Mouse (Mus musculus): ENCODE measurements at regions not wholly inside any gene's neighbourhood (a gene's known extent, or its start where the extent isn't known, plus 50 kb on each side); places are given as distances from the start of the nearest gene placed in this dataset.

DNA sequence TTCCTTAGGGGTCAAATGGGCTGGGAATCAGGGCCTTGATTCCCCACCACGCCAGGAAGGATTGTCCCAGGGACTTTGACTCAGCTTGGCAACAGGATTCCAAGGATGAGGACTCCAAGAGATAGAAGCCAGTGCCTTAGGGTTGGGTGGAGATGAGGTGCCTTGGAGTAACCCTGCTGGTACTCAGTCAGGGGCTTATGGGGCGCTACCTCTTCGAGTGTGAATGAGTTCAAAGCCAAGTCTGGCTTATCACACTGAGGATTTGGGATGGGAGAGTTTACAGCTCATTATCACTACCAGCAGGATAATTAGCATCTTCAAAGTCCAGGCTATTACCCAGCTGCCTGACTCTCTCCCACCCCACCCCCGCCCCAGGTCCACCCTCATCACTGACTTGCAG is 213.5 kb downstream of the Cdh26 start:
- DNase-seq (ENCODE audit: low read depth, low spot score) = no peak

DNA sequence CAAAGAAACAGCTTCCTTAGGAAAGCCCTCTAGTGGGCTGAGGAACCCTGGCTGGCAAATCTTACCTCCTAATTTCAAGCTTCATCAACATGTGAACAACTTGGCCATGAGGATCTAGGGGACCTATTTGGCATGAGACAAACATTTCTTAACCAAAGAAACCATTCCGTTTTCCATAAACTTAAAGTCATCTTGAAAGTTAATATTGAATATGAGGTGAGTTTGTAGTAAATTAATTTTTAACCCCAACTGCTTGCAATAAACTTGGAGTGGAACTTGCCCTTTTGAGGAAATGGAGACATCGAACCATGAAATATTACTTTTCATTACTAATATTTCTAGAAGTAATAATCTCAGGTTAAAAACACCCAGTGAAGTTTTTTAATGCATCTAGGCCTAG is 229.7 kb downstream of the Cdh26 start:
- no peak for DNase-seq (ENCODE audit: low read depth, low spot score)

DNA sequence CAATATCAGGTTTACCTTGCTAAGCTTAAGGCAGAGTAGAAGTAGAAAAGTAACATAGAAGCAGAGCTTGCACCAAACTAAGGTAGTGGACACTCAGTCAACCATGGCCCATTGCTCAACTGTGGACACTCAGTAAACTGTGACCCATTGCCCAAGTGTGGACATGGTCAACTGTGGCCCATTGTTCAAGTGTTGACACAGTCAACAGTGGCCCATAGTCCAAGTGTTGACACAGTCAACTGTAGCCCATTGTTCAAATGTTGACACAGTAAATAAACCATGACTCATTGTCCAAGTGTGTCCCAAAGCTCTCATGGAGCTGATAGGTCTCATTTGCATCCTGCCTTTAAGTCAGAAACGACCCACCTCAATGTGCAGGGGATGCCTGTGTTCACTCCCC is 232.1 kb downstream of the Cdh26 start:
- DNase-seq (ENCODE audit: low read depth, low spot score) = no peak

DNA sequence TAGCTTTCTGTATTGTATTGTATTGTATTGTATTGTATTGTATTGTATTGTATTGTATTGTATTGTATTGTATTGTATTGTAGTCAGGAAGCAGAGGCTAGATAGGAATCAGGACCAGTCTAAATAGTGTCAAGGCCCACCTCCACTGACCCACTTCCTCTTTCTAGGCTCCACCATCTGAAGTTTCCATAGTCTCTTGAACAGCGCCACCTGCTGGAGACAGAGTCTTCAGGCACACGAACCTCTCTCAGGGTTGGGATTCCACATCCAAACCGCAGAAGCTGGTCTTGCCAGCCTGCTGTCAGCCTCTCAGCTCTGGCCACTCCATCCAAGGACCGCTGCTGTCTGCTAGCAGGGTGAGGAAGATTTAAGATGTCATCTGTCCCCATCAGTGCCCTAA is 234.6 kb downstream of the Cdh26 start:
- DNase-seq (ENCODE audit: low read depth, low spot score) = no peak

DNA sequence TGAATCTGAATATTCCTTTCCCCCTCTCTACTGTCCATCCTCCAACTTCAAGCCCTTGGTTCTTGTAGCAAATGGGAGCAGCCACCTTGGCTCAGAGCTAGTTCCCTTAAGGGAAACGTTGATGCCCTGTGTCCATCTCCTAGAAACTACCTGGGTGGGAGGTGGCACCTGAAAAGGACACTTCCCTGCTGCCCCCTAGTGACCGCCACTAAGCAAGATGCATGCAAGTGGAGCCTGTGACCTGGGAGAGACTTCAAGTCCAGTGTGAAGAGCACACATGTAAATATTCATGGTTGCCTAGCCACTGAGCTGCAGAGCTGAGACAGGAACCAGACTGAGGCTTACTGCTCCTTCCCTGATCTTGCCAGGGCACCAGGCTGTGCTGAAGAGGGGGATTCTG is 238.1 kb downstream of the Cdh26 start:
- DNase-seq (ENCODE audit: low read depth, low spot score) = no peak

DNA sequence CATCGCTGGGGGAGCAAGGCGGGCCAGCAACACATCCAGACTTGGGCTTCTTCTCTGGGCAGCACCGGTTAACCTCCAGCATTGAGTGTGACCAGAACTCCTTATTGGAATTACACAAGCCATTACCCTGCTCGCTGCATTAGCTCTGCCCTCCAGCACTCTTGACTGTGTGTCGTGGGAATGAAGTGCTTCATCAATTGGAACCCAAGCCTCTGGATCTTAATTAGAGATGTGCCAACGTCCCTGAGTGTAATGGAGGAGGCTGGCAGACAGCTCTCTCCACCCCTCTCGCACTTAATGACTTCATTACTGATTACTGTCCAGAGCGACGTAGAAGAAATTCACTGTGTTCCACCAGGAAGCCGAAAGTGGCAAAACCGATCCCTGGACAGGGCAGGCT is 240.6 kb downstream of the Cdh26 start:
- no peak for DNase-seq (ENCODE audit: low read depth, low spot score)

DNA sequence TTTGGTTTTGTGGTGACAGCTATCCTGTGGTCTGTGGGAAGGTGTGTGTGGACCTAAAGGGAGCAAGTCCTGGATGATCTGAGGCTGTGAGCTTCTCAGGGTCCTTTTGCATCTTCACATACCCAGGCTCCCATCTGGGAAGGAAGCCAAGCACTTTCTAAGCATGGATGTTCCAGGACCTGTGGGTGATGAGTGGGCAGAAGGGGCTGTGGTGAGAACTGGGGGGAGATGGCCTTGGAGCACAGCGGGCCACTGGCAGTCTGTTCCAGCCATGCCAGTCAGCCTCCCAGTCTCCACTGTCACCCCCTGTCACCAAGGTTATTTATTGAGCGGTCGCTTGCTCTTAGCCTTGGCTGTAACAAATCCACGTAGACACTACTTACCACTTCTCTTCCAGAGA is 243.3 kb downstream of the Cdh26 start:
- no peak for DNase-seq (ENCODE audit: low read depth, low spot score)

DNA sequence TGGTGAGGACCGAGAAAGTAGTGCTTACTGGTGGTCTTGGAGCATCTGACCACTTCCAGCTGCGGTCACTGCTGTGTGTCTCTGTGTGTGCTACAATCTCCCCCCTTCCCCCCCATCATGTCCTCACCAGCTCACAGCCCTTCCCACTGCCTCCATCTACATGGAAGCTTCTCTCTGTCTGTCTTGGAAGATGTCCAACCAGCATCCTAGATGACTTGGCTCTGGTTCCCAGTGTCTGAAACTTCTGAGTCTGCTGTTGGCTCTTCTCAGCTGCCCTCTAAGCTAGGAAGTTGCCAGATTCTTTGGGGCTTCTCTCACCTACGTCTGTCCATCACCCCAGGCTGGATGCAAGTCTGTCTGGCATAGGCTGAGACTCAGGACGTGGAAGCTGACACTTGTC is 244.3 kb downstream of the Cdh26 start:
- DNase-seq (ENCODE audit: low read depth, low spot score) = no peak

DNA sequence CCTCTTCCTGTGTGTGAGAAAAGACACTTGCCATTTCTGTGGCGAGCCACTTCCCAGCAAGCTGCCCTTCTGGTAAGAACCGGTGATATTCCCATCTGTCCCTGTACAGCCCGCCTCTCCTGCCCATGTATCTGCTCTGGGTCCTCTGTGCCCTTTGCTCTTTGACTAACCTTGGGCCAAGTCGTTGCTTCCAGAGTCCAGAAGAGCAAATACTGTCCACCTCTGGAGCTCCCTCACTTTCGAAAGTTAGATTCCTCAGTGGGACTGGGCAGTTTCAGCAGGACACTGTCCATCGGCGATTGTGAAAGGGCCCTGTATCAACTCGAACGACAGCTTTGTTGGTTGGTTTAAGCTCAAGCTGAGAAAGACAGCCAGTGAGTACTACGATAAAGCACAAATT is 246.6 kb downstream of the Cdh26 start:
- no peak for DNase-seq (ENCODE audit: low read depth, low spot score)

DNA sequence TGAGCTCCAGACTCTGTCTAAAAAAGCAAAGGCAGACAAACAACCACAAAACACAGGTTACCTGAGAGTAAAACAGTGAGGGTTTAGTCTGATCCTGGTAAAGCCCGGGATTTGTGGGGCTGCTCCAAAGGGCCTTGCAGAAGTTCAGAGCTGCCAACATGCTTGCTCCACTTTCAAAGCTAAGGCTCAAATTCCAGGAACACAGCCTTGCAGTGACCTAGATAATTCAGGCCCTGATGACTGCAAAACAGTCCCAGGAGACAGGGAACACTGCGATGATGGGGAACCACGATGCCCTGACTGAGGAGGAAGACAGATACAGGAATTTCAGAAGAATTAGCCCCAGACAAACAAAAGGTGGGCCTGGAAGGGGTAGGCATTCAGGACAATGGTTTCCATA is 250.0 kb downstream of the Cdh26 start:
- no peak for DNase-seq (ENCODE audit: low read depth, low spot score)

DNA sequence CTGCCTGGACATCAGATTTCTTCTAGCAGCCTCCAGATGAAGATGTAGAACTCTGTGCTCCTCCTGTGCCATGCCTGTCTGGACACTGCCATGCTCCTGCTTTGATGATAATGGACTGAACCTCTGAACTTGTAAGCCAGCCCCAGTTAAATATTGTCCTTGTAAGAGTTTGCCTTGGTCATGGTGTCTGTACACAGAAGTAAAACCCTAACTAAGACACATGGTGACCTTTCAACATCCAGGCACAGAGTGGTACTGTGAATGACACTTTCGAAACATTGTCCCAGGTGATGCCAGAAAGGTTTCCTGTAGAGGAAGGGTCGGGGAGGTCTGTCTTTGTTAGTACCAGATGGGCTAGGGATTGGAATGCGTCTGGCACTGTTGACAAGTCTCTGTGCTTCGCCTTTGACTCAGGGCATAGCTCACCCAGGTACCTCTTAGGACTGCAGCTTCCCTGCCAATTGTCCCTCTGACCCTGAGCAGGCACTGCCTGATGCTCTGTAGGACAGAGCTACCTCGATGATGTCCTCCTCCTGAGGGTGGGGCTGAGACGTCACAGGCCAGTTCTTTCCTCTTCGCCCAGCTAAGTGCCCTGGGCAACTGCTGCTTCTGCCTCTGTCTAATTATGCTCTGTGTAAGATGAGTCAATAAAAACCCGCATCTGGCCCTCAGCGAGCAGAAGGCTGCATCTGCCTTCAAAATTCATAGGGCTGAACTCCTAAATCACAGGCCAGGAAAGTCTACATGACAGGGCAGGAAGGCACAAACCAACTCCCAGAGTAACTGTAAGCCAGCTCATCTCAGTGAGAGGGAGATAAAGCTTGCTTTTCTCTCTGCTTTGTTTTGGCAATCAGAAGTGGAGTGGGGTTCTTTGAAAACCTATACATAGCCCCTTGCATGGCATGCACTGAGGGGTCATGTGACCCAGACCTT is 254.0 kb downstream of the Cdh26 start:
- DNase-seq (ENCODE audit: low read depth, low spot score) = no peak

DNA sequence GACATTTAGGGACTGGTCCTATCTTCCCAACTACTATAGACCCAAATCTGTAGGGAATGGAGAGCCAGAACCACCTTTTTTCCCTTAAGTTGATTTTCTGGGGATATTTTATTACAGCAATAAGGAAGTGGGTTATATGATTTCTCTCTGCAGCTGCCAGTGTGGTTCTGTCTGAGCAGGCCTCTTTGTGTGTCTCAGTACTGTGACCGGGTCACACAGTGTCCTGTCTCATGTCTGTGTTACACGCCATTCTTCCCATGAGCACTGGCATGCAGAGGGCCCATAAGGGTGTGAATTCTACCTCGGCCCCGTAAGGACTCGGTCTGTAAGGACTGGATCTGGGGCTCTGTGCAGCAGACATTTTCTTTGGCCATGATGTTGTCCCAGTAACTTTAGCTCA is 254.9 kb downstream of the Cdh26 start:
- DNase-seq (ENCODE audit: low read depth, low spot score) = no peak

DNA sequence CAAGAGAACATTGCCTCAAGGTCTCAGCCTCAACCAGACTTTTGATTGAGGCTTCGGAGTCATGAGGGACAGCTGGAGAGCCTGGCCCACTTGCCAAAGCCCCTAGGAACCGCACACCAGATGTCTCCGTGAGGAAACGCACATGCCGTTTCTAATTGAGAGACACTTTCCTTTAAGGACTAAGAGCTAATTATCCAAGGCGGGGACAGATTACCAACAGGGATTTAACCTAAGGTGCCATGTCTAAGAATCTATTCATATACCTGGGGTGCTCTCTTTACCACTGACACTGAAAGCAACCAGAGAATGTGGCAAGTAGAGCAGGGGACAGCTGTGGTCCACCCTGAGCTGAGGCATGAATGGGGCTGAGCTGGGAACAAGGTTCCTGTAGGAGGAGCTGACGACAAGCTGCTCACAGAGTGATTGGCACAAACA is 255.9 kb downstream of the Cdh26 start:
- DNase-seq (ENCODE audit: low read depth, low spot score) = no peak

DNA sequence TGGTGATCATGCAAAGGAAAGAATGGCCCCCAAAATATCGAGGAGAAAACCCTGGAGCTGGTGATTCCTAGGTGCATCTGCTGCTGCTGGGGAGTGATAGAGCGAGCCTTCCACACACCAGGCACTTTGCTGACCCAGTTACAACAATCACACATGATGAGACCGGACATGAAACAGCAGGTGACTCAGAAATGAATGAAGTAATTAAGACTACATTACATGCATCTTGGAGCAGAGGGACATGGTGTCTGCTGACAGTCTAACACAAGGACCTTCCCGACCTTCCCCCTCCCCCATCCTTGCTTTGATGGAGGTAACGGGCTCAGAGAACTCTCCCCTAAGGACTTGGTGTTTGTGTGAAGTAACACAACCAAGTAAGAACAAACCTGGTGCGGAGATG is 258.3 kb downstream of the Cdh26 start:
- DNase-seq (ENCODE audit: low read depth, low spot score) = no peak

DNA sequence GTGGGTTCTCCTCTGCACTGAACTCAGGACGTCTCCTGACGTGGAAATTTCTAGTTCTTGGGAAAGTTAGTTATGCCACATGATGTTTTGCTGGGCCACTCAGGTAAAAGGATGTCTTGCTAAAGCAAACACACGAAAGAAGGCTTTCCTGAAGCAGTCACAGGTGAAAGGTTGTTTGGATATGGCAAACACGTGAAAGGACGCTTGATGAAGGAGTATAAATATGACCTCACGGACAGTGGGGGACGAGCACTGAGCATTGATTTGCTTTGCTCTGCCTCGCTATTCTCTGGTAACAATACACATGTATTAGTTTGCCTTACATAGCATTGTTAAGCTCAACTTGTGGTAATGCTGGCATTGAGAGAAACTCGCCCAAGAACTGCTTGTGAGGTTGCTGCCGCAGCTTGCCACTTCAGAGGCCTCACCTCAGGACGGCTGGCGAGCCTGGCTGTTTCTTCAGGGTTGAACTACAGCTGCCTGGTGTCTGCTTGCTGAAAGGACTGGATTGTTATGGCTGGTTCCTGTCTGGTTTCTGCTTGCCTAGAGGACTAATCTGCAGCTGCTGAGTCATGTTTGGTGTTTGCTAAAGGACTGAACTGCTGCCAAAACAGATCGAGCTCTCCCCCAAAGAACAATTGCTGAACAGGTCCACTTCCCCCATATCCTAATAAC is 261.0 kb downstream of the Cdh26 start:
- DNase-seq (ENCODE audit: low read depth, low spot score) = no peak

DNA sequence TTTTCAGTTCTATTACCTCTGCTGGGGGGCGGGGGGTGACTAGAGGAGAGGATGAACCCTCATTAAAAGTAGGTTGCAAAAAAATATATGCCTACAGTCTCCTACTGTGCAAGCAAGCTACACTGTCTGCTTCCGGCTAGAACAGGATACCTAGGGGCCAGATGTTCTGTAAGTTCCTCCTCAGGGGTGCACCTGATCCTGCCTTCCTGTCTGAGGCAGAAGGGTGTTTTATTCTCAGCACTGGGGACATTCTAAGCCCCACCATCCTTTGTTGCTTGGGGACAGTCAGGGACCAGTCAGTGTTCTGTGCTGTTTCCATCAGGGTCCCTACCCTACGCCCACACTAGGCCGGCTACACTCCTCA is 261.5 kb downstream of the Cdh26 start:
- no peak for DNase-seq (ENCODE audit: low read depth, low spot score)

DNA sequence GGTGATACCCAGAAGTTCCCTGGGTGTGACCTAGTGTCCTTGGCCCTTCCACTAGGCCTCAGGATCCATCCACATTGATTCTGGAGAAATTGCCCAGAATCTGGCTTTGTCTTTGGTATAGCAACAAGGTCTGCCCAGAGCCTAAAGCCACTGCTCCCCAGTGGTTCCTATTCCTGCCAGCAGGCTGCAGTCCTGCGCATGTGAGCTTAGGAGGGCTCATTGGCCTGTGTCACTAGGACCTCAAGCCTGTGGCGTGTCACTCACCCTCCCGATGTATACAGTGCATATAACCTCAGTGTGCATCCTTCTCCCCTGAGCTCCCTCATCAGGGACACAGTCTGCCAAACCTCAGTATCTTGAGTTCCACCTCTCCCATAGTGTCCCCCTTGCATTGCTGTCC is 261.9 kb downstream of the Cdh26 start:
- DNase-seq (ENCODE audit: low read depth, low spot score) = no peak

DNA sequence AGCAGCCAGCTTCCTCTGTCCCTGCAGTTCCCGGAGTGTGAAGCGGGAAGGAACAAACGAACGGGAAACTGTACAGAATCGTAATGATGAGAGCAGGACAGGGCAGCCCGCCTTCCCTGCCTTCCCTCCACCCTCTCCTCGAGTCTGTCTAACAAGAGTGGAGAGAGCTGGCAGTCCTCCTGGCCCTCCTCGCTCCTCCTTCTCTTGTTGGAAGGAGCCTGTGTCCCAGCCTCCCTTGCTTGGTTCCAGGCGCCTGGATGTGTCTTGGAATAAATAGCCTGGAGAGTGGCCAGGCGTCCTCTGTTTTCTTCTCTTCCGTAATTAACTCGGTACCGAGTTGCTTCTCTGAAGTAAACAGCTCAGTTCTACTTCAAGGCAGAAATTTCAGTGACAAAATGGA is 268.3 kb downstream of the Cdh26 start:
- DNase-seq (ENCODE audit: low read depth, low spot score) = peak; percentile 65

DNA sequence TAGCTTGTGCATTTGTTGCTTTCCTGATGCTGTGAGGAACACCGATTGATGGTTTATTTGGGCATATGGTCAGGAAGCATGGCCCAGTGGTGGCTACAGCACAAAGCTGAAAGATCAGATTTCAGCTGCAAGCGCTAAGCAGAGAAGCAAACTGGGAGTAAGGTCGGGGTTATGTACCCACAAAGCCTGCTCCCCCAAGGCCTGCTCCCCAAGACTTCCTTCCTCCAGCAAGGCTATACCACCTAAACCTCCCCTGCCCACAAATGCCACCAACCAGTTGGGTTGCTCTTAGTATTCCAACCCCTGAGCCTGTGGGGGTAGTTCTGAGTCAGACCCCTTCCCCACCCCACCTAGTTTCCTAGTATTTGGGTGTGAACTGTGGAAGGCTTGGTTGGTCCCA is 270.5 kb downstream of the Cdh26 start:
- no peak for DNase-seq (ENCODE audit: low read depth, low spot score)

DNA sequence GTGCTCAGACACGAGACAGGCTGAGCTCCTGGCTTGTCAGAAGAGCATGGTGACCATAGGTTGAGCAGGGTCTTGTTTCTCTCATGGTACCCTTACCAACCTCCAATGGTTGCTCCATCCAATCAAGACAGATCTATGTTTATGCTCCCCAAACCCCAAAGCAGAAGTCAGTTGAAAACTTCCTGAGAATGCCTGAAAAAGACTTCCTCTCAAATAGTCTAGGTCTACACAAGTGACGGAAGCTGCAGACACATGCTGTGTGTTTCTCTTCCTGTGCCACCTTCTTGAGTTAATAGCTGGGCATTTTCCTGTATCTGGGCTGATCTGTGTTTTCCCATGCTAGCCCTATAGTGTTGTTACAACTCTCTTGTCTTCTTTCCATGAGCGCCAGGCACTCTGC is 274.2 kb downstream of the Cdh26 start:
- no peak for DNase-seq (ENCODE audit: low read depth, low spot score)

DNA sequence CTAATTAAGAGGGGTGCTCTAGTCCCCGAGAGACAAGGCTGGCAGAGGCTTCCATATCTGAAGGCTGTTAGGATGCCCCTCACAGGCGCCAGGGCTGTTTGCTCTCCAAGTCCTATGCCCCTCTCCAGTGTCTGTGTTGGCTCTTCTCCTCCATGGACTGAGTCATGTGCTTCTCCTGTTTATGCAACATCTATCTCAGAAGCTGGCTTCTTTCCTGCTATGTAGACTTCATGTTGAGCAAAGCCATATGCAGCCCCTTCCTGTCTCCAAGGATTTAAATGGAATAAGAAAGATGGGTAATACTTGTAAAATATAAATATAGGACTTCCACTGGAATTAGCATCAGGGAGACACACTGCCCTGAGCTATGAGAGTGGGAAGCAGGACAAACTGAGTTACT is 278.3 kb downstream of the Cdh26 start:
- DNase-seq (ENCODE audit: low read depth, low spot score) = no peak

DNA sequence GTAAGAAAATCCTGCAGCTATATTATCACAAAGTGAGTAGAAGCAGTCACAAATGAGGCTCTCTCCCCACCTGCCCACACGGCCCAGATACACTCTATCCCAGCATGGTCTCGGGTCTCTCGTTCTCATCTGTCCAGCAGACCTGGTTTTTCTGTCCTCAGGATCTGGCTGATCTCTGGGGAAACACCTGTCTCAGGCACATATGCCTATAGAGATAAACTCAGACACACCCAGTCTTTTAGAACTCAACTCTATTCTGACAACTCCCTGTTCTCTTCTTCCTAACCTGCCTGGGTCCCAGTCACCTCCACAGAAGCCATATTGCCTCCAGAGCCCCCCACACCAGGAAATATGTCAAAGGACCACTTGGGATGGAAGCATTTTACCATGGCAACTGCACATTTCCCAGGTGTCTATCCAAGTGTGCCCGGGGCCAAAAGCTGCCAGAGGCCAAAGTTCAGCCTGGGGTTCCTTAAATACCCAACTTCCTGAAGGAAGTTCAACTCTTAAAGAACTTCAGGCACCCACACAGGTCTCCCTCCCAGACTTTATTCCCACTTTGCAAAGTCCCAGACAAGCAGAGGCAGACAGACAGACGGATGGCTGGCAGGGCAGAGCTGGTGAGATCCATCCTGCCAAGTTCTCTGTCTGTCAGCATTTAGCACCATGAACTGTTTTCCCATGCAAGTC is 279.0 kb downstream of the Cdh26 start:
- DNase-seq (ENCODE audit: low read depth, low spot score) = no peak

DNA sequence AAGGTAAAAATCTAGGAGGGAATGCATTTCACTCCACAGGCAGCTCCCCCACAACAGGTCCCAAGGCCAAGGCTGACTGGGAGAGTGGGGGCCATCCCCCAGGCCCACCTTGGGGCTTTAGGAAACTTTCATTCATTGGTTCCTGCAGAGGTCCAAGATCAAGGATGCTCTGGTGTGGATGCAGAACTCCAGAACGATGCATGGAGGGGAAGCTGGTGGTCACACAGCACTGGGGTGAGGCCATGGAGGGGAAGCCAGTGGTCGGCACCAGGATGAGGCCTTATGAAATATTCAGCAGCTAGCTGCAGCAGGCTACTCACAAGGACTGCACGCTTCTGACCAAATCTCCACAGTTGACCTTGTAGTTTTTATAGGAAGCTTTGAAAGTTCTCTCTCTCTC is 279.7 kb downstream of the Cdh26 start:
- DNase-seq (ENCODE audit: low read depth, low spot score) = no peak
